Mouse (Mus musculus) liver, embryonic 12.5 days (tissue): ENCODE measurements at regions not wholly inside any gene's neighbourhood (a gene's known extent, or its start where the extent isn't known, plus 50 kb on each side); places are given as distances from the start of the nearest gene placed in this dataset.

Source experiments
- ATAC-seq: fragments of 200-750 bp; cut with Nextera tagmentation; 2 replicates; pipeline ENCODE4 v1.8.0; 2017; ENCODE audit warnings: moderate number of reproducible peaks, mild to moderate bottlenecking, moderate library complexity
- H3K27ac ChIP-seq: fragments of 300-500 bp; sonication (generic); 2 replicates; pipeline ENCODE4 v1.5.1; 2016; ENCODE audit warnings: mild to moderate bottlenecking
- H3K27me3 ChIP-seq: fragments of 300-500 bp; sonication (generic); replicated peaks from 2 replicates; pipeline ENCODE4 v1.6.1; 2016; ENCODE audit warnings: mild to moderate bottlenecking, moderate library complexity
- H3K36me3 ChIP-seq: fragments of 300-500 bp; sonication (generic); 2 replicates; pipeline ENCODE4 v1.6.1; 2016; ENCODE audit warnings: mild to moderate bottlenecking, moderate library complexity
- H3K4me1 ChIP-seq: fragments of 300-500 bp; sonication (generic); 2 replicates; pipeline ENCODE4 v1.6.1; 2016
- H3K4me2 ChIP-seq: fragments of 300-500 bp; sonication (generic); 2 replicates; pipeline ENCODE4 v1.6.1; 2016; ENCODE audit warnings: mild to moderate bottlenecking, moderate library complexity
- H3K4me3 ChIP-seq: fragments of 300-500 bp; sonication (generic); 2 replicates; pipeline ENCODE4 v1.5.1; 2016; ENCODE audit warnings: mild to moderate bottlenecking, moderate library complexity
- H3K9ac ChIP-seq: fragments of 300-500 bp; sonication (generic); 2 replicates; pipeline ENCODE4 v1.6.1; 2016; ENCODE audit warnings: mild to moderate bottlenecking, moderate library complexity
- H3K9me3 ChIP-seq: fragments of 300-500 bp; sonication (generic); replicated peaks from 2 replicates; pipeline ENCODE4 v1.6.1; 2016; ENCODE audit warnings: mild to moderate bottlenecking, moderate library complexity
- WGBS: fragments of 180-500 bp; shearing (Covaris S2); methylation state at CpG from one replicate; pipeline ENCODE4 v1.1.7; 2016; ENCODE audit not compliant: insufficient replicate concordance; 5-methylcytosine and 5-hydroxymethylcytosine counted together

GRCm38 (mm10) chr8:78096383-78096782, 116.7 kb upstream of the Ttc29 start:
- H3K27ac ChIP-seq, result no peak overlapping the region
- H3K9ac ChIP-seq, result no peak overlapping the region
- no peaks in the 10 kb centered on the region for H3K27me3 ChIP-seq
- H3K9me3 ChIP-seq, result no peaks in the 10 kb centered on the region
- ATAC-seq, result no peak
- WGBS, result 46% methylated on average over 5 of the region's 5 CpGs
- no peaks in the 10 kb centered on the region for H3K4me1 ChIP-seq
- H3K4me3 ChIP-seq, result no peak overlapping the region
- H3K4me2 ChIP-seq, result no peak overlapping the region
- H3K36me3 ChIP-seq, result no peaks in the 10 kb centered on the region

DNA sequence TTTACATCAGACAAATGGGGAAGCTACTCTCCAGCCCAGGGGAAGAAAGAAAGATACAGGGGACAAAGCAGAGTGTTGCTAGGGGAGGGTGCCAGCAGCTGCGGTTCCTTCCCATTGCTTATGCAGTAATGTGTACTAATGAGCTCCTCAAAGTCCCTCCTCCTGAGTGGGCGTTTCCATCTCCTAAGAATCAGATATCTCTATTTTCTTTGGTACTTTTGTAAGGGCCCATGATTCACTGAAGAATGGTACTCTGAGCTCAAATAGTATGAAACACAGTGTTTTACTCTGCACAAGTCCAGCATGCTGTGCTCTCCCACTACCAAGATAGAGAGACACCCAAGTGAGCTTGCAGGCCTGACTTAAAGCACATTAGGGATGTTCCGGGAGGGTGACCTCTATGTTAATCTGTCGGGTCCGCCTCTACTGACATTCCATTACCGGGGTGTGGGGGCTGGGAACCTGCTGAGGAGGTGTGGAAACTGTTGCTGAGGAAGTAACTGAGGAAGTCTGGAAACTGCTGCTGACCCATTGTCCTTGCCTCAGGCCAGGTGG, 114.8 kb upstream of the Ttc29 start:
- WGBS, result 39% methylated on average over 6 of the region's 6 CpGs
- Histone ChIP-seq H3K4me3 (no peak overlapping the region), H3K9ac (no peak overlapping the region), H3K4me1 (no peaks in the 10 kb centered on the region), H3K27ac (no peak overlapping the region), H3K4me2 (no peak overlapping the region), H3K27me3 (no peaks in the 10 kb centered on the region), H3K9me3 (no peaks in the 10 kb centered on the region), H3K36me3 (no peaks in the 10 kb centered on the region)
- ATAC-seq, result no peak

DNA sequence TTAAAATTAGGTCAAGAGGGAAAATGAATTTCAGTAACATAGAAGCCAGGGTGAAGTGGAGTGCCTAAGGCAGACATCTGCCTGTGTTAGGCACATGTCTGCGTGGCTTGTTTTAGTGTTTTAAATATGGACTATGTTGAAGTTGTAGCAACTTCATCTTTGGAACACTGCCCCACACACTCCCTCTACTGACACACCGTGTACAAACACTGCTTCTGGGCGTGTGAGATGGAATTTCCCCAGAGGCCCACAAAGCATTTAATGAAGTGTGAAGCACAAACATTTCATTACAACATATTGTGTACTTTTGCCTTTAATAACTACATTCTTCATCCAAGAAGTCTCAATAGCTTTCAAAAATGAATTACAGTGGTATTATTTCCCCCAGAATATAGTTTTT, 114.0 kb upstream of the Ttc29 start:
- no peak overlapping the region for H3K4me2 ChIP-seq
- H3K36me3 ChIP-seq, result no peaks in the 10 kb centered on the region
- 76% methylated on average over 3 of the region's 3 CpGs for WGBS
- no peaks in the 10 kb centered on the region for H3K9me3 ChIP-seq
- no peak overlapping the region for H3K4me3 ChIP-seq
- ATAC-seq, result no peak
- H3K27me3 ChIP-seq, result no peaks in the 10 kb centered on the region
- H3K27ac ChIP-seq, result no peak overlapping the region
- no peaks in the 10 kb centered on the region for H3K4me1 ChIP-seq
- H3K9ac ChIP-seq, result no peak overlapping the region

DNA sequence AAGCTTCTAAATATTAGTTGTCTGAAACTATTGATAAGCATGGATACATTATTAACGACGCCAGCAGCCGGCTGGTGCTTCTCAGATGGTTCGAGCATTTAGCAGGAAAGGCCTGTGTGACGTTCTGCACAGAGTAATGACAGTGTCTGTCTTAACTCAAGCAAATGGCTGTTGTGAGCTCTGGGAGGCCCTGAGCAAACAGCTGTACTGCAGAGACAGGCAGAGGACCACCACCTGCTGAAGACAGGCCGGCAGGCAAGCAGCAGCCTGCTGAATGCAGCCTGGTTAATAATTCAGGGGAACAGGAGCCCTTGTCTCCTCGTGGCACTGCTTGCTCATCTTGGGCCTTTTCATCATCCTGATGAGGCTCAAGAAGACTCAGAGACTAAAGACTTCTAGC, 105.8 kb upstream of the Ttc29 start:
- Histone ChIP-seq H3K9me3 (no peaks in the 10 kb centered on the region), H3K9ac (no peak overlapping the region), H3K4me3 (no peak overlapping the region), H3K27ac (no peak overlapping the region), H3K4me1 (peaks cover 11% of the 10 kb centered on the region), H3K36me3 (no peaks in the 10 kb centered on the region), H3K27me3 (peaks cover 9% of the 10 kb centered on the region; the same call in 1 of the 2 replicates), H3K4me2 (no peak overlapping the region)
- ATAC-seq, result no peak
- 50% methylated on average over 7 of the region's 7 CpGs for WGBS

GRCm38 (mm10) chr8:78110003-78110649, 103.0 kb upstream of the Ttc29 start:
- ATAC-seq, result peak; percentile 70

DNA sequence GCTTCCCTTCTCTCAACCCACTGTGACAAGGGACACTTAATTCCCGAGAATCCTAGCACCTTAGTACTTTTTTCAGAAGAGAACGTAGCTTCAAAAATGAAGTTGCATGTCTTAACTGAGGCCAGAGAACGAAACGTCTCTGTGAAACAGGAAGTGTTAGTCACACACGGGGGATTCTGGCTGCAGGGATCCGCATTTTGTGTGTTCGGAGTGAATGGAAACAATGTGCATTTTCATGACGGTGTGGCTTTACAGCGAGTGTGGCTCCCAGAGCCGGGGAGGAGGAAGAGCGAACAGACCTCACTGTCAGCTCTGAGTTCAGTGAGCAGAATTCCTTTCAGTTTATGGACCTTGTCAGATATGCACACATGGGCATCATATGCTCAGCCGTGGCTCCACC, 100.0 kb upstream of the Ttc29 start:
- peaks cover 11% of the 10 kb centered on the region for H3K4me1 ChIP-seq
- H3K4me3 ChIP-seq, result no peak overlapping the region
- WGBS, result 23% methylated on average over 12 of the region's 12 CpGs
- ATAC-seq, result no peak
- no peaks in the 10 kb centered on the region for H3K36me3 ChIP-seq
- no peaks in the 10 kb centered on the region for H3K9me3 ChIP-seq
- H3K4me2 ChIP-seq, result peak overlapping the region; percentile 22; the same call in 1 of the 2 replicates
- H3K27ac ChIP-seq, result no peak overlapping the region
- H3K27me3 ChIP-seq, result no peaks in the 10 kb centered on the region
- H3K9ac ChIP-seq, result no peak overlapping the region

More at GRCm38 (mm10) chr8:78110003-78110649, 103.0 kb upstream of the Ttc29 start:
- 64% methylated on average over 3 of the region's 3 CpGs for WGBS
- 0 out of 2 replicates have a peak overlapping the region, but pooled peaks have one; percentile 45 for H3K27ac ChIP-seq
- no peak overlapping the region for H3K4me2 ChIP-seq
- H3K36me3 ChIP-seq, result no peaks in the 10 kb centered on the region
- H3K9ac ChIP-seq, result no peak overlapping the region
- H3K9me3 ChIP-seq, result no peaks in the 10 kb centered on the region
- H3K4me1 ChIP-seq, result peaks cover 11% of the 10 kb centered on the region
- peaks cover 9% of the 10 kb centered on the region; the same call in 1 of the 2 replicates for H3K27me3 ChIP-seq
- no peak overlapping the region for H3K4me3 ChIP-seq

DNA sequence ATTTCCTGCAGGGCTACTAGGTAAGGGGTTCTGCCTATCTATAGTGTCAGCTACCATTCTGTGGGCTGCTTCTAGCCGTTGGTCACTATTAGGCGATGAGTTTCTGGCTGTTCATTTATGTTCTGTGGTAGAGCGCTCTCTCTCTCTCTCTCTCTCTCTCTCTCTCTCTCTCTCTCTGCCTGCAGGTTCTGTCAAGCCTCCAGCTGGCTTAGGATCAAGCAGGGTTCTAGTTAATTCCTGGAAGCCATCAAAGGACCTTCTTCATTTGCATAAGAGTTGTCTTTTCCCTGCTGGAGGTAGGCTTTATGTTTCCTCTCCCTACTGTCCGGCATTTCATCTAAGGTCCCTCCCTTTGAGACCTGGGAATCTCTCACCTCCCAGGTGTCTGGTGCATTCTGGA, 98.6 kb upstream of the Ttc29 start:
- no peaks in the 10 kb centered on the region for H3K9me3 ChIP-seq
- no peaks in the 10 kb centered on the region; the same call in 1 of the 2 replicates for H3K27me3 ChIP-seq
- no peaks in the 10 kb centered on the region for H3K36me3 ChIP-seq
- no peak for ATAC-seq
- no peak overlapping the region for H3K9ac ChIP-seq
- no peak overlapping the region for H3K4me2 ChIP-seq
- peaks cover 11% of the 10 kb centered on the region for H3K4me1 ChIP-seq
- H3K27ac ChIP-seq, result no peak overlapping the region
- 44% methylated on average over 4 of the region's 4 CpGs for WGBS
- no peak overlapping the region for H3K4me3 ChIP-seq

DNA sequence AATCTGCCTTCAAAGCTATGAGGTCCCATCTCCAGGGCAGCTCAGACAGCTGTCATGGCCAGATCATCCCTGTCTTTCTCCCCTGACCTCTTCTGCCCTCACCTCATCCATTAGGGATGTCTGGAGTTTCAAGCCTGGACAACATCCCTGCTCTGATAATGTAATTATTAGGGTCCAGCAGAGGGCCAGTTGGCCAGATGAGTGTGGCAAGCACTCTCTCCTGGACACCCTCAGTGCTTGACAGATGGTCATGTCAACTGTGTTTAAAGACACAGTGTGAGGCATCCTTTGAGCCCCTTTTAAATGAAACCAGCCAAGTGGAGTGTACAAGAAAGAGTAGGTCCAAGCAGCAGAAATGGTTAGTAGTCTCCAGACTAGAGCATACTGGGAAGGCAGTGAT, 95.9 kb upstream of the Ttc29 start:
- no peak overlapping the region for H3K4me2 ChIP-seq
- no peaks in the 10 kb centered on the region for H3K36me3 ChIP-seq
- H3K27ac ChIP-seq, result no peak overlapping the region
- no peaks in the 10 kb centered on the region; the same call in 1 of the 2 replicates for H3K27me3 ChIP-seq
- ATAC-seq, result no peak
- H3K9ac ChIP-seq, result no peak overlapping the region
- no peaks in the 10 kb centered on the region for H3K4me1 ChIP-seq
- H3K4me3 ChIP-seq, result no peak overlapping the region
- no peaks in the 10 kb centered on the region for H3K9me3 ChIP-seq

GRCm38 (mm10) chr8:78118493-78118892, 94.6 kb upstream of the Ttc29 start:
- Histone ChIP-seq H3K9me3 (no peaks in the 10 kb centered on the region), H3K4me2 (no peak overlapping the region), H3K4me1 (no peaks in the 10 kb centered on the region), H3K4me3 (no peak overlapping the region), H3K27ac (no peak overlapping the region), H3K27me3 (no peaks in the 10 kb centered on the region; the same call in 1 of the 2 replicates), H3K9ac (no peak overlapping the region), H3K36me3 (no peaks in the 10 kb centered on the region)
- ATAC-seq, result no peak
- 76% methylated on average over 9 of the region's 9 CpGs for WGBS

- ATAC-seq, result no peak
- Histone ChIP-seq H3K9ac (no peak overlapping the region), H3K4me1 (no peaks in the 10 kb centered on the region), H3K27me3 (no peaks in the 10 kb centered on the region; the same call in 1 of the 2 replicates), H3K4me3 (no peak overlapping the region), H3K27ac (no peak overlapping the region), H3K4me2 (no peak overlapping the region), H3K36me3 (no peaks in the 10 kb centered on the region), H3K9me3 (no peaks in the 10 kb centered on the region)
- 66% methylated on average over 11 of the region's 11 CpGs for WGBS
Observed at GRCm38 (mm10) chr8:78119682-78120081, 93.4 kb upstream of the Ttc29 start.

GRCm38 (mm10) chr8:78124248-78124647, 88.8 kb upstream of the Ttc29 start:
- Histone ChIP-seq H3K36me3 (no peaks in the 10 kb centered on the region), H3K4me3 (no peak overlapping the region), H3K27ac (no peak overlapping the region), H3K4me2 (no peak overlapping the region), H3K9ac (no peak overlapping the region), H3K9me3 (no peaks in the 10 kb centered on the region), H3K4me1 (no peaks in the 10 kb centered on the region), H3K27me3 (no peaks in the 10 kb centered on the region)
- ATAC-seq, result no peak
- WGBS, result 38% methylated on average over 5 of the region's 5 CpGs

DNA sequence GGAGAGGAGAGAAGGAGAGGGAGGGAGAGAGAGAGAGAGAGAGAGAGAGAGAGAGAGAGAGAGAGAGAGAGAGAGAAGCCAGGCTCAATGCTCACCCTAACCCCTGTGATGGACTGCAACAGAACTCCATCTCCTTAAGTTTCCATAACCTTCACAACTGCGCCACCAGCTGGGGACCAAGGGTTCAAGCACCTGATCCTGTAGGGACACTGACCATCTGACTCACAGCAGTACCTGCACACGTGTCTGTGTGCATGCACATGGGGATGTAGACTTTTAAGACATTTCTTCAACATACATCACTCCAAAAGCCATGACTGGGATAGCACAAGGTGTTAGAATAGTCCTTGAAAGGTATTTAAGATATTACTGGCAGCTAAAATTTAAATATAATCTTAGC, 85.2 kb upstream of the Ttc29 start:
- H3K4me3 ChIP-seq, result no peak overlapping the region
- WGBS, result 10% methylated on average over 2 of the region's 2 CpGs
- no peak for ATAC-seq
- no peak overlapping the region for H3K4me2 ChIP-seq
- H3K4me1 ChIP-seq, result no peaks in the 10 kb centered on the region
- H3K27ac ChIP-seq, result no peak overlapping the region
- no peaks in the 10 kb centered on the region for H3K36me3 ChIP-seq
- H3K9me3 ChIP-seq, result no peaks in the 10 kb centered on the region
- H3K9ac ChIP-seq, result no peak overlapping the region
- H3K27me3 ChIP-seq, result no peaks in the 10 kb centered on the region

DNA sequence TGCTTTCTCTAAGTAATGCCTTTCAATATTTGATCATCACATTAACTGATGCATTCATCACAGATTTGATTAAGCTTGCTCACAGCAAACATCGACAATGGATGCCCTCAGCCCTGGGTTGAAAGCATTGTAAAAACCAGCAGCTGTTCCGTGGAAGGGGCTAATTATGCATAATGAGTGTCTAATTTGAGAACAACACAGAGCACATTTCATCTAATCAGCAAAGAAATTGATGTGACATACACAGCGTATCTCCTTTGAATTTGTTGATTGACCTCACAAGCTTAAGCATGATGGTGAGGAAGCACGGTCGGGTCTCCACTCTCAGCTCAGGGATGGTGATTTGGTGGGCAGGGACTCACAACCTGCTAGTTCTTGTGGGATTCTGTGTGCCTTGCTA, 84.0 kb upstream of the Ttc29 start:
- H3K27me3 ChIP-seq, result no peaks in the 10 kb centered on the region
- 74% methylated on average over 5 of the region's 5 CpGs for whole genome bisulfite sequencing
- no peaks in the 10 kb centered on the region for H3K36me3 ChIP-seq
- H3K4me3 ChIP-seq, result no peak overlapping the region
- H3K4me2 ChIP-seq, result no peak overlapping the region
- no peak for ATAC-seq
- no peak overlapping the region for H3K9ac ChIP-seq
- no peaks in the 10 kb centered on the region for H3K4me1 ChIP-seq
- H3K27ac ChIP-seq, result no peak overlapping the region
- H3K9me3 ChIP-seq, result no peaks in the 10 kb centered on the region
